Mouse (Mus musculus) myocyte (in vitro differentiated cells): Measurements from ENCODE around the gene Prcp.

ENCODE experiments used
- CEBPB ChIP-seq: IDR thresholded peaks from 2 replicates; pipeline ENCODE4 v1.6.1; 2011; ENCODE audit warnings: mild to moderate bottlenecking, moderate library complexity; ENCODE audit not compliant: poor library complexity, insufficient read depth, severe bottlenecking
- E2F4 ChIP-seq: IDR thresholded peaks from one replicate; pipeline ENCODE4 v1.6.1; 2011; ENCODE audit warnings: mild to moderate bottlenecking, control low read depth, moderate library complexity; ENCODE audit not compliant: insufficient read depth
- MAX ChIP-seq: IDR thresholded peaks from one replicate; pipeline ENCODE4 v1.6.1; 2011; ENCODE audit warnings: low read depth, mild to moderate bottlenecking, control low read depth
- MYOD1 ChIP-seq, 3 experiments: IDR thresholded peaks; one replicate each; pipeline ENCODE4 v1.6.1; 2011; ENCODE audit warnings: control low read depth in 2 of 3, low read depth in 2 of 3, mild to moderate bottlenecking in 2 of 3, moderate library complexity in 1 of 3; ENCODE audit not compliant: insufficient read length in 2 of 3, control insufficient read depth in 1 of 3
- MYOG ChIP-seq, 3 experiments: IDR thresholded peaks; one replicate each; pipeline ENCODE4 v1.6.1; 2011; ENCODE audit warnings: control low read depth in 2 of 3, low read depth in 2 of 3, mild to moderate bottlenecking in 2 of 3; ENCODE audit not compliant: insufficient read length in 2 of 3, control insufficient read depth in 1 of 3, insufficient read depth in 1 of 3
- POLR2A ChIP-seq: IDR thresholded peaks from one replicate; pipeline ENCODE4 v1.6.1; 2011; ENCODE audit warnings: low read depth, mild to moderate bottlenecking, control low read depth, moderate library complexity; ENCODE audit not compliant: insufficient read length
- REST ChIP-seq: IDR thresholded peaks from one replicate; pipeline ENCODE4 v1.6.1; 2011; ENCODE audit warnings: mild to moderate bottlenecking, control low read depth, moderate library complexity; ENCODE audit not compliant: insufficient read depth, insufficient read length
- SRF ChIP-seq: IDR thresholded peaks from one replicate; pipeline ENCODE4 v1.6.1; 2011; ENCODE audit warnings: low read depth; ENCODE audit not compliant: control insufficient read depth, insufficient read length
- TCF12 ChIP-seq: IDR thresholded peaks from one replicate; pipeline ENCODE4 v1.6.1; 2011; ENCODE audit warnings: mild to moderate bottlenecking, control low read depth; ENCODE audit not compliant: poor library complexity, insufficient read depth, severe bottlenecking
- TCF3 ChIP-seq: IDR thresholded peaks from one replicate; pipeline ENCODE4 v1.6.1; 2011; ENCODE audit warnings: low read depth, control low read depth; ENCODE audit not compliant: insufficient read length
- USF1 ChIP-seq: IDR thresholded peaks from one replicate; pipeline ENCODE4 v1.6.1; 2011; ENCODE audit warnings: low read depth, mild to moderate bottlenecking, control low read depth, moderate library complexity

DNA sequence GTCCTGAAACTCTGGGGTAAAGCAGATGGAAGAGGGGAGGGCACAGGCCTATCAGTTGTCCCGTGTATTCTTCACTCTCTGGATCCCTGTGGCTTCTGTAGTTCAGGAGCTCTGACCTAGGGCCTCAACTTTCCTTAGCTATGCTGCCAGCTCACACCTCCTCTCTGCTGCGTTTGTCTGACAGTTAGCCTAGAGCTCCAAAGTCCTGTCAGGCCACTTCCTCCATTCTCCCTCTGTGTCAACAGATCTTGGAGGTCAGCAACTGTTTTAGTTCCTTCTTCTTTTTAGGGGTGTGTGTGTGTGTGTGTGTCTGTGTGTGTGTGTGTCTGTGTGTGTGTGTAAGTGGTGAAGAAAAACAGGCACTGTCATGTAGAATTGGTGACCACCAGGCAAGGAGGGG, 106.5 kb downstream of the Prcp start:
- TF ChIP-seq MAX (no peak), CEBPB (no peak), POLR2A (no peak), USF1 (no peak), REST (no peak), TCF12 (no peak), SRF (no peak), TCF3 (no peak), E2F4 (no peak), MYOG (IDR thresholded peaks at IDR 0.05; ENCODE audit: control insufficient read depth in 1 of 3, insufficient read depth in 1 of 3, insufficient read length in 2 of 3, low read depth in 2 of 3) (no peak), MYOD1 (IDR thresholded peaks at IDR 0.05; ENCODE audit: control insufficient read depth in 1 of 3, insufficient read length in 2 of 3, low read depth in 2 of 3) (no peak)
